Mouse (Mus musculus): ENCODE results near the gene Gm20388.

DNA sequence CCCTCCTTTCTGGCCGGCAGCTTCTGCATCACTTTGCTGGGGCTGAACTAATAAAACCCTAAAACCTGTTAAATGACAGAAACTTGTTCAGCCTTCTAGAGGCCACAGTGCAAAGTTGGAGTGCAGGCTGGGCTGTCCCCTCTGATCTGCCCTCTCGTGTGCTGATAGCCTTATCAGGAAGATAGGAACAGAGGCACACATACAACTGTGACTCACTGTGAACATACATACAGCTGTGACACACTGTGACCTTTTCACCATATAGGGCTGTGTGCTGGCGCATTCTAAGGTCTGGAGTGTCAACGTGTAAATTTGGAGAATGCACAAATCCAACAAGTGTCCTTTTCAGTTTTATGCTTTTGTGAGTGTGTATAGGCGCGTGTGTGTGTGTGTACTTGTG is 543.8 kb downstream of the Gm20388 start:
- no peak for TF ChIP-seq CTCF (conservative IDR thresholded peaks at IDR 0.05; ENCODE audit: insufficient read depth, insufficient read length, low read depth, low read length)
- TF ChIP-seq POLR2A (IDR thresholded peaks at IDR 0.05; ENCODE audit: low read depth, low read length), result no peak

Measured in kidney, adult 2 months (tissue).